Mouse (Mus musculus) gastrocnemius, postnatal 4 days (tissue): Measurements from ENCODE around the gene Bmx. TPM values are rescaled to one million over a fixed set of nuclear protein-coding genes. Genes with fewer than 3 reads are reported as not detected.

Experiments used
- DNase-seq, 2 experiments: peaks; one replicate each; pipeline ENCODE4 v3.0.0; 2021 to 2022; ENCODE audit warnings: low spot score in 2 of 2, mixed read lengths in 2 of 2
- total RNA-seq, 2 experiments: library from RNA; stranded (reverse); gene quantifications; 2 replicates each; pipeline ENCODE4 v1.2.3; 2021

Gene Bmx
- total RNA-seq, 2 experiments from 2014 or later: 0.88 to 1.2 TPM

DNA sequence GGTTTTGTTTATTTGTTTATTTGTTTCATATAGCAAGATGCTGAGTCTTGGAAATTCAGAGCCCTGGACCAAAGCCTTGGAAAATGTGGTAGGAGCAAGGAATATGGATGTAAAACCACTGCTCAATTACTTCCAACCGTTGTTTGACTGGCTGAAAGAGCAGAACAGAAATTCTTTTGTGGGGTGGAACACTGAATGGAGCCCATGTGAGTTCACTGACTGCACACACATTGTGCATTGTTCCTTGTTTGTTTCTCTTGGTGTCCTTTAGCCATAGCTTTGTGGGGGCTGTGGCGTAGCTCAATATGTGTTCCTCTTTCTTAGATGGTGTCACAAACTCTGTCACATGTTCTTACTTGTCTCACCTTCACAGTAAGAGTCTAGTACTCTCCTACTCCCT lies 82.2 kb downstream of the Bmx start:
- DNase-seq: no peak

- DNase-seq: no peak
Observed at GRCm38 (mm10) chrX:164175311-164175710, 82.7 kb downstream of the Bmx start.

- DNase-seq: no peak
Observed at GRCm38 (mm10) chrX:164173880-164174279, 84.1 kb downstream of the Bmx start.

DNA sequence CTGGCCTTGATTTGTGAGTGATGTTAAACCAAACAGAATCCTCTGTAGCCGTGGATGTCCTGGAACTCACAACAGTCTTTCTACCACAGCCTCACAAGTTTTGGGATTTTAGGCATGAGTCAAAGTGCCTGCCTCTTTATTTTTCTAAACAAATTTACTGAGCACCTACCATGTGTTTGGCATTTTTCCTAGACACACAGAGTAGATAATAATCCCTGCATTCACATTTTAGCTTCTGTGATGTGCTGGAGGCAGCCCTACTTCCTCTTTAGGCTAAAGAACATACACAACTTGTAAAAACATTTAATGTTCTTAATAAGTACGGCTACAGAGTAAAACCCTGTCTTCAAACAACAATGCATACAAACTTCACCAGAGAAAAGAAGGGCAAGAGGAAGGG lies 87.0 kb downstream of the Bmx start:
- DNase-seq: no peak

GRCm38 (mm10) chrX:164164681-164165080 lies 93.3 kb downstream of the Bmx start:
- no peak for DNase-seq

DNA sequence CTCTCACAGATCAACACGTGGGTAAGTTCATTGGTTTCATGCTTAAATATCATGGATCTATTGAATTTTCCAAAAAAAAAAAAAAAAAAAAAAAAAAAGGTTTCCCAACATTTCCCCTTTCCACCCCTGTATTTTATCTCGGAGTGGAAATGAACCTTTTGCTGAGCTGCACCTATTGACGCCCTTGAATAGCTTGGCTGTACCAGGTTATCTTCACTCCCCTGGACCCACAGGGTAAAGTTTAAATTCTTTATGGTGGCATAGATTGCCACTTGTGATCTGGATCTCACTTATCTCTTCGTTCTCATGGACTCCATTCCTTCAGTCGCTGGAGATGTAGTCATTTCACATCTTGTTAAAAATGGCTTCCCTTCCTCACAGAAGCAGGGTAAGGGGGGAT lies 103.4 kb downstream of the Bmx start:
- no peak for DNase-seq

- no peak for DNase-seq
Observed at GRCm38 (mm10) chrX:164153606-164154005, 104.4 kb downstream of the Bmx start.

GRCm38 (mm10) chrX:164152703-164153102 lies 105.3 kb downstream of the Bmx start:
- no peak for DNase-seq

DNA sequence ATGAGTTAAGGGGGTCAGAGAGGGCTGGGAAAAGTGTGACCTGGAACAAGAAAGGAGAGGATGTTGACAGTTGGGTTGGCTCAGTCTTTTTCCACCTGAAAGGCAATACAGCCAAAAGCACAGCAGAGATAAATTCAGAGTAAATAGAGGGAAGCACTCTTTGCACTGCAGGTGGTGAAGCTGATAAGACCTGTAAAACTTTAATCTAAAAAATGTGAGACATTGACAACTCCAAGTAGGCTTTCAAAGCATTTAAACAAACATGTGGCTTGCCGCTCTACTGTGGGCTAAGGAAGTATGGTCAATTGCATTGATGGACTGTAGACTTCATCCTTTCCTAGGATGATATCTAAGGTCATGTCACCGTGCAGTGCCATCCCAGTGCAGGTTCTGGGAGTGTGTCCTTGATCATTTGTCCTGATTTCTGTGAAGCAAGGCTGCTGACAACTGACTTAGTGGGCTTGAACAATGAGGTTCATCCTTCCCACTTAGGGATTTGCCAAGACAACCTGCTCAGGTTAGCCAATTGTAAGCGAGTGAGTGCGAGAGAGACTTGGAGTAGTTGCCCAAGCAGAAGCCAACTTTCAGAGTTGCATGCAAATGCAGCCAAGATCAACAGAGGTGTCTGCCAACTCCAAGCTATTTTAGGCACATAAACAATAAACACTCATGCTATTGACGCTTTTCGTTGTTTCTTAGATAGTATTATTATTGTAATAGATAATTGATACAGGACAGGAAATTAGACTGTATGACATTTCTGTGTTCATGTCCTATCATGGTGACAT lies 112.3 kb downstream of the Bmx start:
- DNase-seq: no peak

Other genes starting within 250 kb of the Bmx start
- gene Car5b, start 230.2 kb downstream of the Bmx start, total RNA-seq: 1 to 10 TPM; 1.9 to 2.0 TPM
- gene Siah1b, start 181.7 kb downstream of the Bmx start, total RNA-seq: 1 to 10 TPM; 7.2 to 9.2 TPM
- gene Cltrn, start 169.4 kb downstream of the Bmx start, total RNA-seq: not detected
- gene Ace2, start 118.9 kb downstream of the Bmx start, total RNA-seq: under 1 TPM; 0.54 TPM
- gene Pir, start 11.2 kb upstream of the Bmx start, total RNA-seq: 1 to 10 TPM; 2.6 to 3.7 TPM
- 1 to 10 TPM; 2.7 to 3.9 TPM for gene Vegfd, start 115.2 kb upstream of the Bmx start, total RNA-seq
- 1 to 10 TPM; 3.2 to 5.1 TPM for gene Piga, start 161.6 kb upstream of the Bmx start, total RNA-seq
- 1 to 10 TPM; 5.3 to 7.7 TPM for gene Asb11, start 178.8 kb upstream of the Bmx start, total RNA-seq
- not detected for gene Asb9, start 248.1 kb upstream of the Bmx start, total RNA-seq